Mouse (Mus musculus): Measurements from ENCODE around the gene Kcnh1. TPM values are rescaled to one million over a fixed set of nuclear protein-coding genes. Genes with fewer than 3 reads are reported as not detected.

Gene Kcnh1
- polyA plus RNA-seq, 1 experiment, result 0.01 TPM

DNA sequence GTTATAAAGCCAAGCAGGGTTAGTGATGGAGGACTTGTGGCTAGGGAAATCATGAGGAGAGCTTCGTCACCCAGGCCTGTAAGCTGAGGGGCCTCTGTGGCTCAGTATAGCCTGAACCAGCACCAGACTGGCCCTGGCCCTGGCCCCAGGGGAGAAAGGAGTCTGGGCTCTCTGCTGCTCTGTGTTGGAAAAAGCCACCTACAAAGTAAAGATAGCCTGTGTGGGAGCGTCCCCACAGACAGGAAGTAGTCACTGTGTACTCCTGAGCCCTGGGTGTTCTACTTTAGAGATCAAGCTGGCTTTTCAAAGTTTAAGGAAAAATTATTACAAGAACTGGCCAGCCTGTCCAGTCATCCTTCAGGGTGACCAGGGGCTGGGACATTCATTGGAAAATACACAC lies 306.9 kb downstream of the Kcnh1 start:
- no peak for TF ChIP-seq SRF (IDR thresholded peaks at IDR 0.05; ENCODE audit: control insufficient read depth, insufficient read length, low read depth)
- TF ChIP-seq USF1 (IDR thresholded peaks at IDR 0.05; ENCODE audit: low read depth), result no peak
- Histone ChIP-seq H3K79me2 (ENCODE audit: control insufficient read depth, insufficient read depth) (no peaks in the 10 kb centered on the region), H3ac (ENCODE audit: control insufficient read depth, insufficient read length) (no peak overlapping the region), H3K27me3 (ENCODE audit: control insufficient read depth, insufficient read depth, insufficient read length) (no peaks in the 10 kb centered on the region), H3K4me2 (ENCODE audit: low read depth) (no peak overlapping the region), H3K4me3 (no peak overlapping the region), H3K36me3 (ENCODE audit: control insufficient read depth, insufficient read depth) (no peaks in the 10 kb centered on the region)

DNA sequence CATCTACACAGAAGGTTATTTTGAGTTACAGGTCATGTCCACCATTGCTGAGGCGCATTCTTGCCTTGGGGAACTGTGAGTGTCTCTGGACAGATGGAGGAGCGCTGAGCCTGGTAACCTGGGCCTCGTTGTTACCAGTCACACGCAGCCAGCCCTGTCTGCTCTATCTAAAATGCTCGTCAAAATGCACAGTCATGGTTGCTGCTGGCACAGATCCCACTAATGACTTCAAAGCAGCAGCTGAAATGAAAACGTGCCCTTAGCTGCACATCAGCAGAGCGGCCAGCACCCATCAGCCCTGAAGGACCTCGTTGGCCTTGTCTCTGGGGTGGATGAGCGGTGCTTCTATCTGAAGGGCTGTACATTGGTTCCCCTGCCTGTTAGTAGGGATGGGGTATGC lies 311.4 kb downstream of the Kcnh1 start:
- Histone ChIP-seq H3K4me3 (no peak overlapping the region), H3K27me3 (ENCODE audit: control insufficient read depth, insufficient read depth, insufficient read length) (no peaks in the 10 kb centered on the region), H3K36me3 (ENCODE audit: control insufficient read depth, insufficient read depth) (no peaks in the 10 kb centered on the region), H3K79me2 (ENCODE audit: control insufficient read depth, insufficient read depth) (no peaks in the 10 kb centered on the region), H3K4me2 (ENCODE audit: low read depth) (no peak overlapping the region), H3ac (ENCODE audit: control insufficient read depth, insufficient read length) (no peak overlapping the region)
- TF ChIP-seq CEBPB (IDR thresholded peaks at IDR 0.05; ENCODE audit: insufficient read depth, poor library complexity, severe bottlenecking), result no peak
- TF ChIP-seq MAX (IDR thresholded peaks at IDR 0.05; ENCODE audit: low read depth), result no peak
- TF ChIP-seq POLR2A (IDR thresholded peaks at IDR 0.05; ENCODE audit: insufficient read length, low read depth), result no peak

DNA sequence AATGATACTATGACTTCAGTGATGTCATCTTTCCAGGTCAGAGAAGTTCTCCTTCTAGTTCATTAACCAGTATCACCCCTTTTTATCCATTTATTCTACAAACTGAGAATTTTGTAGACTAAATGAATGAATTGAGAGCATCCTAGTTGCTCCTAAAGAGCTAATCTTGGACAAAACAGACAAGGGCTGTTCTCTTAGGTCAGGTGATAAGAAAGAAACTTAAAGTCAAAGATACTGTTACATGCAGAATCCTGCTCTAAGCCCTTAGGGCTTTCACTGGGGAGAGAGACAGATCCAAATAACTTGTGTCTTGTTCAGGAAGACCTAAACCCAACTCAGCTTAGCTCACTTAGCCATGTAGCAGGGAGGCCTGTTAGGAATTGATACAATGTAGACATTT lies 312.3 kb downstream of the Kcnh1 start:
- Histone ChIP-seq H3K79me2 (ENCODE audit: control insufficient read depth, insufficient read depth) (no peaks in the 10 kb centered on the region), H3ac (ENCODE audit: control insufficient read depth, insufficient read length) (no peak overlapping the region)
- TF ChIP-seq MYOD1 (IDR thresholded peaks at IDR 0.05; ENCODE audit: control insufficient read depth in 1 of 3, insufficient read length in 2 of 3, low read depth in 2 of 3) (no peak), TCF3 (IDR thresholded peaks at IDR 0.05; ENCODE audit: insufficient read length, low read depth) (no peak), SRF (IDR thresholded peaks at IDR 0.05; ENCODE audit: control insufficient read depth, insufficient read length, low read depth) (no peak), E2F4 (IDR thresholded peaks at IDR 0.05; ENCODE audit: insufficient read depth) (no peak), POLR2A (IDR thresholded peaks at IDR 0.05; ENCODE audit: insufficient read length, low read depth) (no peak), USF1 (IDR thresholded peaks at IDR 0.05; ENCODE audit: low read depth) (no peak), MYOG (IDR thresholded peaks at IDR 0.05; ENCODE audit: control insufficient read depth in 1 of 3, insufficient read depth in 1 of 3, insufficient read length in 2 of 3, low read depth in 2 of 3) (no peak), REST (IDR thresholded peaks at IDR 0.05; ENCODE audit: insufficient read depth, insufficient read length) (no peak), MAX (IDR thresholded peaks at IDR 0.05; ENCODE audit: low read depth) (no peak), CEBPB (IDR thresholded peaks at IDR 0.05; ENCODE audit: insufficient read depth, poor library complexity, severe bottlenecking) (no peak), TCF12 (IDR thresholded peaks at IDR 0.05; ENCODE audit: insufficient read depth, poor library complexity, severe bottlenecking) (no peak), POLR2AphosphoS2 (IDR thresholded peaks at IDR 0.05; ENCODE audit: insufficient read length, low read depth) (no peak)

DNA sequence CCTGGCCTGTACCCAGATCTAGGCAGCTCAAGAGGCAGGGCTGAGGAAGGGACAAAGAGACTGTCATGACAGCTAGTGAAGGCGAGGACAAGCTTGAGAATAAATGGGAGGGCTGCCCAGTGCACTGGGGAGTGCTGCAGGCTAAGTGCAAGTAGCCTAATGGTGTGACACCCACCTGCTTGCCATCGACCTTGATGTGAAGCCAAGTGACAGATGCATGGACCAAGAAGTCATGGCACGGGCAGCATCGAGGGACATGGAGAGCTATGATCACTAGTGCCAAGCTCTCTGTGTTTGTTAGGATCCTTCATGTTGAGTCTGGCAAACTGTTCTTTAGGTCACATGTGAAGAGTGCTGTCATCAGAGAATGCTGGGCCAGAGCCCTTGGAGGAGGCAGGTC lies 313.1 kb downstream of the Kcnh1 start:
- Histone ChIP-seq H3ac (ENCODE audit: control insufficient read depth, insufficient read length) (no peak overlapping the region), H3K36me3 (ENCODE audit: control insufficient read depth, insufficient read depth) (no peaks in the 10 kb centered on the region), H3K4me3 (no peak overlapping the region), H3K4me2 (ENCODE audit: low read depth) (no peak overlapping the region), H3K27me3 (ENCODE audit: control insufficient read depth, insufficient read depth, insufficient read length) (no peaks in the 10 kb centered on the region), H3K79me2 (ENCODE audit: control insufficient read depth, insufficient read depth) (no peaks in the 10 kb centered on the region)
- TF ChIP-seq REST (IDR thresholded peaks at IDR 0.05; ENCODE audit: insufficient read depth, insufficient read length) (no peak), SRF (IDR thresholded peaks at IDR 0.05; ENCODE audit: control insufficient read depth, insufficient read length, low read depth) (no peak), TCF12 (IDR thresholded peaks at IDR 0.05; ENCODE audit: insufficient read depth, poor library complexity, severe bottlenecking) (no peak)

More for the DNA sequence above, 312.3 kb downstream of the Kcnh1 start:
- H3K4me2 ChIP-seq (ENCODE audit: low read depth), result no peak overlapping the region
- no peak overlapping the region for H3K4me3 ChIP-seq
- no peaks in the 10 kb centered on the region for H3K27me3 ChIP-seq (ENCODE audit: control insufficient read depth, insufficient read depth, insufficient read length)
- no peaks in the 10 kb centered on the region for H3K36me3 ChIP-seq (ENCODE audit: control insufficient read depth, insufficient read depth)

DNA sequence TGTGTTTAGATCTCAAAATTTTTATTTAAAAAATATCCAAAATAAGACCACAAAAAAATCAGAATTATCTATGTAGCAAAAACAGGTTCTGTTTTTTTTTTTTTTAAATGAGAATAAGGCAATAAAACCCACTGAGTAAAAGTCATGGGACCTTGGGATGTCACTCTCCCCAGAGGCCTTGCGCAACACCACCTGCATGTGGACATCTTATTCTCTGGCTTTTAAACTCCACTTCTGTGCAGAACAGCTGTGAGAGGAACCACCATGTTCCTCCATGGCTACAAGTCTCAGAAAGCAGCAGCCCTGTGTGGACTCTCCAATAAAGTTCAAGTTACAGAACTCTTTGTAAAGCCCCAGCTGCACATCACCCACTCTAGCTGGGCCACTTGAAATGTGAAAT lies 322.2 kb downstream of the Kcnh1 start:
- H3K36me3 ChIP-seq (ENCODE audit: control insufficient read depth, insufficient read depth), result no peaks in the 10 kb centered on the region
- no peak overlapping the region for H3ac ChIP-seq (ENCODE audit: control insufficient read depth, insufficient read length)
- no peak overlapping the region for H3K4me2 ChIP-seq (ENCODE audit: low read depth)
- H3K4me3 ChIP-seq, result no peak overlapping the region
- H3K79me2 ChIP-seq (ENCODE audit: control insufficient read depth, insufficient read depth), result no peaks in the 10 kb centered on the region
- no peaks in the 10 kb centered on the region for H3K27me3 ChIP-seq (ENCODE audit: control insufficient read depth, insufficient read depth, insufficient read length)
- TF ChIP-seq MYOD1 (IDR thresholded peaks at IDR 0.05; ENCODE audit: control insufficient read depth in 1 of 3, insufficient read length in 2 of 3, low read depth in 2 of 3), result peak in 1 of 3 experiments; percentile 12
- TF ChIP-seq CEBPB (IDR thresholded peaks at IDR 0.05; ENCODE audit: insufficient read depth, poor library complexity, severe bottlenecking), result peak; percentile 75; the same call in 1 of the 2 replicates
- no peak for TF ChIP-seq TCF3 (IDR thresholded peaks at IDR 0.05; ENCODE audit: insufficient read length, low read depth)
- no peak for TF ChIP-seq POLR2A (IDR thresholded peaks at IDR 0.05; ENCODE audit: insufficient read length, low read depth)
- no peak for TF ChIP-seq REST (IDR thresholded peaks at IDR 0.05; ENCODE audit: insufficient read depth, insufficient read length)

DNA sequence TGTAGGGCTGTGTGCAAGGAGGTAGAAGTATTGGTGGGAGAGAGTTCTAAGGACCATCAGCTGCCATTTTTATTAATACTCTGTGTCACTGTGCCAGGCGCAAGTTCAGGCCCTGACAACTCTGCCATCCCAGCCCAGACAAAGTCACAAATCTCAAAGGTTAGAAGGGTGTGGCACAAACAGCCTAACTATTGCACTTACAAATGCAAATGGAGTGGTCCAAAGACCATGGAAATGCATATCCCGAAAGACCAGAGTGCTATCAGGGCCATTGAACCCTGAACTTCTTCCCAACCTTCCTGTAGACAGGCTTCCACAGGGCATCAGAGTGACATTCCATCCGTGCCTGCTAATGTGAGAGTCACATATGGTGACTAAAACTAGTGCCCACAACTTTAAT lies 324.8 kb downstream of the Kcnh1 start:
- no peak overlapping the region for H3K4me2 ChIP-seq (ENCODE audit: low read depth)
- H3K36me3 ChIP-seq (ENCODE audit: control insufficient read depth, insufficient read depth), result no peaks in the 10 kb centered on the region
- H3K79me2 ChIP-seq (ENCODE audit: control insufficient read depth, insufficient read depth), result no peaks in the 10 kb centered on the region
- H3K4me3 ChIP-seq, result no peak overlapping the region
- H3ac ChIP-seq (ENCODE audit: control insufficient read depth, insufficient read length), result no peak overlapping the region
- no peaks in the 10 kb centered on the region for H3K27me3 ChIP-seq (ENCODE audit: control insufficient read depth, insufficient read depth, insufficient read length)
- TF ChIP-seq TCF12 (IDR thresholded peaks at IDR 0.05; ENCODE audit: insufficient read depth, poor library complexity, severe bottlenecking) (no peak), MYOG (IDR thresholded peaks at IDR 0.05; ENCODE audit: control insufficient read depth in 1 of 3, insufficient read depth in 1 of 3, insufficient read length in 2 of 3, low read depth in 2 of 3) (no peak), USF1 (IDR thresholded peaks at IDR 0.05; ENCODE audit: low read depth) (no peak), E2F4 (IDR thresholded peaks at IDR 0.05; ENCODE audit: insufficient read depth) (no peak), MAX (IDR thresholded peaks at IDR 0.05; ENCODE audit: low read depth) (no peak), CEBPB (IDR thresholded peaks at IDR 0.05; ENCODE audit: insufficient read depth, poor library complexity, severe bottlenecking) (no peak), POLR2AphosphoS2 (IDR thresholded peaks at IDR 0.05; ENCODE audit: insufficient read length, low read depth) (no peak)
